Mouse (Mus musculus) bone marrow macrophage, adult 2 months (primary cell): ENCODE measurements around the gene Stim2.

ENCODE experiments used
- CTCF ChIP-seq: IDR thresholded peaks from 2 replicates; pipeline ENCODE4 v1.5.1; 2012; ENCODE audit warnings: low read depth, mild to moderate bottlenecking, low read length, moderate library complexity
- POLR2A ChIP-seq: IDR thresholded peaks from 2 replicates; pipeline ENCODE4 v1.6.1; 2012; ENCODE audit warnings: mild to moderate bottlenecking, low read depth, low read length, borderline replicate concordance

DNA sequence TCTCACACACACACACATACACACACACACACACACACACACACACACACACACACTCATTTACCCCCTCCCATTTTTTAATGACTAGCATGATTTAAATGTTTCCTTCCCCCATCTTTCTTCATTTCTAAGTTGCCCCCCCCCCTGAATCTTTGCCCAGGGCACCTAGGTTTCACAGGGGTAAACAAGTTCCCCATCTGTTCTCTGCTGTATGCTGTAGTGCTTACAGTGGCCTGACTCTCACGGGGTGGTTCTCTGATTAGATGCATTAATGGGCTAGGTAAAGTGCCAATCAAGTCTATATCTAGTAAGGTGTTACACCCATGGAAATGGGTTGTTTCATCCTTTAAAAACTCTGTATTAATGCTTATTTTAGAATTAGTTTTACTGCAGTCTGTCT is 103.7 kb downstream of the Stim2 start:
- TF ChIP-seq CTCF: no peak
- no peak for TF ChIP-seq POLR2A
